Mouse (Mus musculus) hindbrain, embryonic 12.5 days (tissue): Measurements from ENCODE around the gene Mcfd2. TPM values are rescaled to one million over a fixed set of nuclear protein-coding genes. Genes with fewer than 3 reads are reported as not detected.

Source experiments
- ATAC-seq: fragments of 200-750 bp; cut with Nextera tagmentation; 2 replicates; pipeline ENCODE4 v1.8.0; 2017; ENCODE audit warnings: moderate TSS enrichment; ENCODE audit not compliant: low FRiP score
- H3K27ac ChIP-seq: fragments of 300-500 bp; sonication (generic); 2 replicates; pipeline ENCODE4 v1.5.1; 2016; ENCODE audit warnings: mild to moderate bottlenecking
- H3K27me3 ChIP-seq: fragments of 300-500 bp; sonication (generic); 2 replicates; pipeline ENCODE4 v1.6.1; 2016; ENCODE audit warnings: mild to moderate bottlenecking
- H3K36me3 ChIP-seq: fragments of 300-500 bp; sonication (generic); 2 replicates; pipeline ENCODE4 v1.6.1; 2016; ENCODE audit warnings: mild to moderate bottlenecking
- H3K4me1 ChIP-seq: fragments of 300-500 bp; sonication (generic); 2 replicates; pipeline ENCODE4 v1.6.1; 2016
- H3K4me2 ChIP-seq: fragments of 300-500 bp; sonication (generic); replicated peaks from 2 replicates; pipeline ENCODE4 v1.6.1; 2016; ENCODE audit warnings: mild to moderate bottlenecking
- H3K4me3 ChIP-seq: fragments of 300-500 bp; sonication (generic); 2 replicates; pipeline ENCODE4 v1.5.1; 2016; ENCODE audit warnings: mild to moderate bottlenecking
- H3K9ac ChIP-seq: fragments of 300-500 bp; sonication (generic); 2 replicates; pipeline ENCODE4 v1.6.1; 2016; ENCODE audit warnings: mild to moderate bottlenecking, moderate library complexity
- H3K9me3 ChIP-seq: fragments of 300-500 bp; sonication (generic); replicated peaks from 2 replicates; pipeline ENCODE4 v1.6.1; 2016; ENCODE audit warnings: mild to moderate bottlenecking
- WGBS: fragments of 180-500 bp; shearing (Covaris S2); methylation state at CpG from one replicate; pipeline ENCODE4 v1.1.7; 2016; 5-methylcytosine and 5-hydroxymethylcytosine counted together
- polyA plus RNA-seq: library from polyadenylated mRNA; unstranded; fragments of >200 nt; fragmentation: Nextera tagmentation; extraction: Ambion mirVana; gene quantifications from 2 replicates; pipeline ENCODE4 v1.2.1, GENCODE M21; 2016

Gene Mcfd2
- polyA plus RNA-seq, 1 experiment from 2014 or later: 63.9 TPM

- peaks cover 44% of the 10 kb centered on the region for H3K27me3 ChIP-seq
- ATAC-seq: no peak
Measured at GRCm38 (mm10) chr17:87286481-87287143, 20.9 kb upstream of the Mcfd2 start.

DNA sequence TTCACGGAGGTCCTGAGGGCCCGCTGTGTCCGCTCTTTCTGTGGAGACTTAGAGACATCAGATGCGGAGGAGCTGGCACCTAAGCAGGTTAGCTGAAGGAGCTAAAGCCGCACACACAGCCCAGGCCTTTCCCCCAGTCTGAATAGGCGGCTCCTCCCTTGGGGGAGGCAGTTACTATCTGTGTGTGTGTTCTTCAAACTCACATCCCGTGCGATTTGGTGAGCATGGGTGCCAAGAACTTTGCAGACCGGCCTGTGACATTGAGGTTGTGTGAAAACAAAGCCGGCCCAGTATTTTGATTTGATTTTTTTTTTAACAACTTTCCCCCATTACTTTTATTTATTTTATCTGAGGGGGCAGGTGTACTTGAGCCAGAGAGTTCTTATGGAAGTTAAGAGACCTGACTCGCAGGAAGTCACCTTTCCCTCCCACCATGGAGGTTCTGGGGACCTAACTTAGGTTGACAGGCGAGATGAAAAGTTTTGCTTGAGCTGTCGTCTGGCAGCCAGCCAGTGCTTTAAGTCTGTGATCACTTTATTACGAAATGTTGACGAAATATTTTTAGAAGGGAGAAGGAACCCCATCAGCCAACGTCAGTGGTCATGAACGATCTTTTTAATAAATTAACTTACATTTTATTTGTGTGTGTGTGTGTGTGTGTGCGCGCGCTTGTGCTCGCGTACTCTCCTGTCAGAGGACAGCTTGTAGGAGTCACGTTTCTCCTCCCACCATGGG is 20.2 kb upstream of the Mcfd2 start:
- Histone ChIP-seq H3K27me3 (peaks cover 50% of the 10 kb centered on the region), H3K4me2 (no peak overlapping the region), H3K36me3 (no peaks in the 10 kb centered on the region), H3K4me3 (no peak overlapping the region), H3K27ac (no peak overlapping the region), H3K4me1 (peaks cover 28% of the 10 kb centered on the region), H3K9ac (no peak overlapping the region), H3K9me3 (no peaks in the 10 kb centered on the region)
- no peak for ATAC-seq
- 73% methylated on average over 23 of the region's 23 CpGs for WGBS

More at GRCm38 (mm10) chr17:87286481-87287143, 20.9 kb upstream of the Mcfd2 start:
- H3K4me2 ChIP-seq: no peak overlapping the region
- H3K27ac ChIP-seq: no peak overlapping the region
- no peaks in the 10 kb centered on the region for H3K9me3 ChIP-seq
- no peak overlapping the region for H3K9ac ChIP-seq
- peaks cover 21% of the 10 kb centered on the region for H3K4me1 ChIP-seq
- 53% methylated on average over 8 of the region's 8 CpGs for WGBS
- no peak overlapping the region for H3K4me3 ChIP-seq
- no peaks in the 10 kb centered on the region for H3K36me3 ChIP-seq

DNA sequence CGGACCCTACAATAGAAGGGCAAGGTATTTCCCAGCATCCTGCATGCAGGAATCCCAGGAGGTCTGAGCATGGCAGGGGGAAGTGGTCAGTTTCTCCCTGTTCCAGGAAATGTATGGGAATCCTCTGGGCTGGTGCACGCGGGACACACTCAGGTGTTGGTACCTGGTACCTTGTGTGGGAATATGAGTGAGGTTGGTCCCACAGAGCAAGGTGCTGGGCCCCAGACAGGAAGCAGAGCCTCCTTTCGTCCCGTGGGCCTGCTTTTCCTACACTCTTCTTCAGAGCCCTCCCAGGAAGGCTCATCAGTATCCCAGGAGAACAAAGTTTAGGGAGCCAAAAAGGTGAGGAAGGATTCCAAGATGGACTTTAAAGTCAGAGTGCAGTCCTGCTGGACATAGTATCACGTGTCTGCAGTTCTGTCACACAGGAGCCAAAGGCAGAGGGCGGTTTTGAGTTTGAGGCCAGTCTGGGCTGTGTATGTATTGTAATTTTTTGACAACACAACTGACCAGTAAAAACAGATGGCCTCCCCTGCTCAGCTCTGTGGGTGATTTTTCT is 18.8 kb upstream of the Mcfd2 start:
- ATAC-seq: no peak
- Histone ChIP-seq H3K4me2 (no peak overlapping the region), H3K36me3 (no peaks in the 10 kb centered on the region), H3K4me1 (peaks cover 31% of the 10 kb centered on the region), H3K9ac (no peak overlapping the region), H3K27me3 (peaks cover 50% of the 10 kb centered on the region), H3K27ac (no peak overlapping the region), H3K4me3 (no peak overlapping the region), H3K9me3 (no peaks in the 10 kb centered on the region)
- 57% methylated on average over 7 of the region's 7 CpGs for WGBS

- H3K9me3 ChIP-seq: no peaks in the 10 kb centered on the region
- H3K27ac ChIP-seq: no peak overlapping the region
- no peaks in the 10 kb centered on the region for H3K36me3 ChIP-seq
- ATAC-seq: no peak
- H3K9ac ChIP-seq: no peak overlapping the region; the same call in 1 of the 2 replicates
- H3K4me3 ChIP-seq: peak overlapping the region; percentile 65
- peaks cover 50% of the 10 kb centered on the region for H3K27me3 ChIP-seq
- peak overlapping the region; percentile 96 for H3K4me2 ChIP-seq
- peaks cover 31% of the 10 kb centered on the region for H3K4me1 ChIP-seq
- 4% methylated on average over 21 of the region's 21 CpGs for WGBS
Measured at GRCm38 (mm10) chr17:87283755-87284481, 18.2 kb upstream of the Mcfd2 start.

DNA sequence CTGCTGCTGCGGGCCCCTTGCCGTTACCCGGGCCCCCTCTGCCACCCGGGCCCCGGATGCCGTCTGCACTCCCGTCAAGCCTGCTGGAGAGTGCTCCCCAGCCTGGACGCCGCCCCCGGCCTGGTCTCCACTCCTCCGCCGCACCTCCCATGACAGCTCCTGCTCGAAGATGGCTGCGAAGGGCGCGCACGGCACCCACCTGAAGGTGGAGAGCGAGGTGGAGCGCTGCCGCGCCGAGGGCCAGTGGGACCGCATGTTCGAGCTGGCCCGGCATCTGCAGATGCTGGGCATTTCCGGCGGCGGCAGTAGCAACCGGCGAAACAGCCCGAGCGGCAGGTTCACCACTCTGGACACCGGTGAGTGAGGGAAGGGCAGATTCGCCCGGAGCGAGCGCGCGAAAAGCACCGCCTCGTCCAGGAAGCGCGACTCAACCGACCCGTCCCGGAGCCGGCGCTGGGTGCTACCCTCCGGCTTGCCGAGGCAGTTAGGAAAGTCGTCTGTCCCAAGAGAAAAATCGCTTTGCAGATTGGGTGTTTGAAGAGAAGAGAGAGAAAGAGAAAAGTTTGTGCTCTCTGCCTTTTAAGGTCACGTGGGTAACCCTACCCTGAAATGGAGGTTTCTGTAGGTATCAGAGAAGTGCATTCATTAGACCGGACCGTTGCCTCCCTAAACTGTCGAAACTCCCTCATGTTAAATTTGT is 17.5 kb upstream of the Mcfd2 start:
- Histone ChIP-seq H3K4me3 (peak overlapping the region; percentile 65), H3K9ac (peak overlapping the region; percentile 85), H3K27ac (peak overlapping the region; percentile 86), H3K4me2 (peak overlapping the region; percentile 96), H3K27me3 (peaks cover 43% of the 10 kb centered on the region), H3K36me3 (no peaks in the 10 kb centered on the region), H3K9me3 (no peaks in the 10 kb centered on the region), H3K4me1 (peaks cover 30% of the 10 kb centered on the region)
- WGBS: under 1% methylated on average over 53 of the region's 56 CpGs
- ATAC-seq: peak; percentile 64; the same call in 1 of the 2 replicates

GRCm38 (mm10) chr17:87282706-87283053 is 16.9 kb upstream of the Mcfd2 start, which contains the start of gene Ttc7:
TSS of gene Ttc7 (plus strand) at chr17:87282886.
- peaks cover 27% of the 10 kb centered on the region for H3K4me1 ChIP-seq
- 0% methylated on average over 24 of the region's 38 CpGs for whole genome bisulfite sequencing
- no peaks in the 10 kb centered on the region for H3K9me3 ChIP-seq
- H3K27ac ChIP-seq: peak within 1 kb of the TSS; percentile 86
- ATAC-seq: peak; percentile 95
- peak within 1 kb of the TSS; percentile 96 for H3K4me2 ChIP-seq
- H3K36me3 ChIP-seq: no peaks in the 10 kb centered on the region
- H3K27me3 ChIP-seq: peaks cover 40% of the 10 kb centered on the region
- peak within 1 kb of the TSS; percentile 65 for H3K4me3 ChIP-seq
- H3K9ac ChIP-seq: peak within 1 kb of the TSS; percentile 85

DNA sequence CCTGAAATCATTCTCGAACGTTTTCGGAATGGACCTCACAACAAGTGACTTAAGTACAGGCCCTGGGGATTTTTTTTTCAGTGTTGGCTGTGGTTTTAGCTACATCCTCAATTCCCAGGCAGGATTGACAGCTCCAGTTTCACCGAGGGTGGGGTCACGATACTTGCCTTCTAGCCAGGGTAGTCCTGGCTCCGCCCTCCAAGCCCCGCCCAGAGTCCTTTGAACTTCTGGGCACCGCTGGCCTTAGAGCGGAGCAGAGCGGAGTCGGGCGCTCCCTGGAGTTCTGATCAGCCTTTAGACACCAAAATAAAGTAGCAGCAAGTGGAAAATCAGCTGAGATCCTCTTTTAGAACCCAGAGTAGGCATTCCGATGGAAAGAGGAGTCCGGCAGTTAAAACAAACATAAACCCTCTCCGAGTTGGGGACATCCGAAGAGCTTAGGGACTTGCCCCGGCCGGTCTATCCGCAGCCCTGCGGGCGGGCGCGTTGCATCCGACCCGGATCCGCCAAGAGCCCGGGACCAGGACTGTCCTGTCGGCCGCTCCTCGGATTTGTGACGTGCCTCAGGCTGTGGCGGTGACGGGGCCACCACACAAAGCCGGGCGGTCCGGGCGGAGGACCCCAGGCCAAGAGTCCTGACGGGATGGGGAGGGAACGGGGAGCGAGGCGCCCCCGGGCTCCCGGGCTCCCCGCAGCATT is 16.4 kb upstream of the Mcfd2 start:
- peak overlapping the region; percentile 86 for H3K27ac ChIP-seq
- peak; percentile 86 for ATAC-seq
- H3K36me3 ChIP-seq: no peaks in the 10 kb centered on the region
- no peaks in the 10 kb centered on the region for H3K9me3 ChIP-seq
- peak overlapping the region; percentile 85 for H3K9ac ChIP-seq
- peaks cover 27% of the 10 kb centered on the region for H3K4me1 ChIP-seq
- H3K4me3 ChIP-seq: peak overlapping the region; percentile 65
- H3K4me2 ChIP-seq: peak overlapping the region; percentile 96
- peaks cover 37% of the 10 kb centered on the region for H3K27me3 ChIP-seq
- WGBS: under 1% methylated on average over 39 of the region's 44 CpGs

DNA sequence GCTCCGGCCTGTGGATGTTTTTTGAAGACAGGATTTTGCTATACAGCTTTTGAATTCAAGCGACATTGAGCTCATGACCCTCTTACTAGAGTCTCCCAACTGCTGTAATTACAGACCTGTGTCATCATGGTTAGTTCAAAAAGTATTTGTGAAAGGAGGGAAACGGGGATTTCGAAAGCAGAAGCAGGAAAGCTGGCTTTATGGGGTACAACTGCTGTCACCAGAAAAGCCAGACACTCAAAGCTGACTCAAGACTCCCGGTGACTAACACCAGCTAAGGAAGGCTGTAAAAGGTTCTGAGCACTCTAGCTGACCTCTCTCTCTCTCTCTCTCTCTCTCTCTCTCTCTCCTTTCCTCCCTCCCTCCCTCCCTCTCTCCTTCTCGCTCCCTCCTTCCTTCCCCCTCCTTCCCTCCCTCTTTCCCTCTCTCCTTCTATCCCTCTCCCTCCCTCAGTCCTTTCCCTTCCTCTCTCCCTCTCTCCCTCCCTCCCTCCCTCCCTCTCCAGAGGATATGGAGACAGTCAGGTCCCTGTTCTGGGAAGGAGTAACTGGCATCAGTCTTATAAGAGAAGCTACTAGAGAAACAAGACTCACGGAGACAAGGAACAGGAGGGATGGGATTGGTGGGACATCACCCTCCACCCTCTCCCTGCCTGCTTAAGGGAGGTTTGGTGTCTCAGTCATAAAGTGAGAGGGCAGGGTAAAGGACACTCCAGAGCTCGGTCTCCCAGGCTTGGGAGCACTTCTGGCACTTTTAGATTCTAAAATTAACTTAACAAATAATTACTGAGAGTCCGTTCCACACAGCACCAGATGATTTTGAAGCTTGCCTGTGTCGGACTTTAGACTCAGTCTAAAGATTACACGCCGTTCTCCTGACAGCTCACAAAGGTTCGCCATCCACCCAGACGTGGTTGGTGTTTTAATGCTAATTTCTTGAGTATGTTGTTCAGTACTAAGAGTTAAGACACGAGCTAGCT is 9.9 kb upstream of the Mcfd2 start:
- no peak for ATAC-seq
- Histone ChIP-seq H3K27me3 (no peaks in the 10 kb centered on the region), H3K4me2 (no peak overlapping the region), H3K27ac (no peak overlapping the region), H3K36me3 (no peaks in the 10 kb centered on the region), H3K9ac (no peak overlapping the region), H3K4me1 (peaks cover 2% of the 10 kb centered on the region; the same call in 1 of the 2 replicates), H3K9me3 (0 out of 2 replicates have a peak, but pooled peaks cover 4% of the 10 kb centered on the region), H3K4me3 (no peak overlapping the region)
- 67% methylated on average over 15 of the region's 15 CpGs for WGBS

DNA sequence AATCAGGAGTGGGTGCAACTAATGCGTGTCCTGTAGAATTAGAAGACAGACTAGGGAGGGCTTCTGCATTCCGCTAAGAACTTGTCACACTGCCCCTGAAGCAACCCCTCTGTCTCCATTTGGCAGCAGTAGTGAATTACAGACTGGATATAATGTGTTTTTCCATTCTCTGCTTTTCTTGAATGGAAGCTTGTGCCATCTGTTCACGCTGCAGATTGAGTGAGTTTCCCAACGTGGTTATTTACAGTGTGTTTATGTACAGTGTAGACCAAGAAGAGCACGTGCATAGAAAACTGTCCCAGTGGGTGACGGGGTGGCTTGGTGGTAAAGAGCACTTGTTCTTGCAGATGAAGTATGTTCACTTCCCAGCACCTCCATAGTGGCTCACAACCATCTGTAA is 3.7 kb upstream of the Mcfd2 start:
- WGBS: 78% methylated on average over 6 of the region's 6 CpGs
- Histone ChIP-seq H3K27me3 (0 out of 2 replicates have a peak, but pooled peaks cover 6% of the 10 kb centered on the region), H3K9me3 (0 out of 2 replicates have a peak, but pooled peaks cover 4% of the 10 kb centered on the region), H3K4me2 (no peak overlapping the region), H3K36me3 (no peaks in the 10 kb centered on the region), H3K9ac (no peak overlapping the region), H3K4me3 (no peak overlapping the region), H3K27ac (no peak overlapping the region), H3K4me1 (peaks cover 9% of the 10 kb centered on the region)
- no peak for ATAC-seq
